Mouse (Mus musculus): ENCODE data around the gene Cyp2j13. TPM values are rescaled to one million over a fixed set of nuclear protein-coding genes. Genes with fewer than 3 reads are reported as not detected.
"Not testable (repeated sequence)": the region's sequence is repeated elsewhere in the genome, so short reads cannot be mapped to it uniquely, and the experiment has no call there.

Gene Cyp2j13
- polyA plus RNA-seq, 1 experiment from 2014 or later = not detected

DNA sequence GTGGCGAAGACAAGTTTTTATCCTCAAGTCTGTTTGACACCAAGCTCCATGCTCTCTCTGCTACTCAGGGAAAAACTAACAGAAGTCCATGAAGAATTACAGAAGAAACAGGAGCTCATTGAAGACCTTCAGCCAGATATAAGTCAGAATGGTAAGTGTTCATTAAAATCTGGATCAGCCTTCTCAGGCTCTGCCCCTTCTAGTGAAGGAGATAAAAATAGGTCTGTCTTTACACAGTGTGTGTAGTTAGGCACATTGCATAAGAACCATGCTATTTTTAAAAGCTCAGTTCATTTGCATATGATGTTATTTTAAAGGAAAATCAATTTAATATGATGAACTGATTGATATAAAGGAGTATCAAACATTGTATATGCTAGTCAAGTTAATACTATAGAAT lies 60.5 kb downstream of the Cyp2j13 start:
- Histone ChIP-seq H3K36me3 (ENCODE audit: control insufficient read depth, insufficient read depth, low read length) (no peaks in the 10 kb centered on the region), H3K4me2 (ENCODE audit: low read depth, low read length) (no peak overlapping the region), H3K9ac (ENCODE audit: low read length) (no peak overlapping the region), H3K4me3 (ENCODE audit: low read length) (no peak overlapping the region), H3K4me1 (replicated peaks; ENCODE audit: control insufficient read depth, insufficient read depth, low read length) (no peaks in the 10 kb centered on the region), H3K27ac (ENCODE audit: low read length) (no peak overlapping the region), H3K27me3 (ENCODE audit: control insufficient read depth, insufficient read depth, low read depth, low read length) (no peaks in the 10 kb centered on the region), H3K9me3 (ENCODE audit: control insufficient read depth, low read length) (no peaks in the 10 kb centered on the region)
- no peak for ATAC-seq (ENCODE audit: low read depth)
- 88% methylated on average over 1 of the region's 1 CpGs for WGBS

DNA sequence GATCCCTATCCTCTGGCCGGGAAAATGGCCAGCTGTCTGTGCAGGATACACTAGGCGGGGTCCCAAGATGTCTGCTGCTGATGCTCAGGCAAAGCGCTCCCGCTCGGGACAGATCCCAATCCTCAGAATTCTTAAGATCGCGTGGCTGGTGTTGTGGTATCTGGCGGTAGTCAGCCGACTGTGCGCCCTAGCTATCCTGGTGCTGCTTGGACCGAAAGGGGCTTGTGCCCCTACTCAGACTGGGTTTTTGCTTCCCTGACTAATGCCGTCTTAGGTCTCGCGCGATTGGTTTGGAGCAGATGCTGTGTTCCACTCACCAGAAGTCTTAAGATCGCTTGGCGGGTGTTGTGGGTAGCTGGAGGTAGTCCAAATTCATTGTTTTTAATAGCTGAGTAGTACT lies 95.1 kb downstream of the Cyp2j13 start:
- not testable (repeated sequence) for H3K4me3 ChIP-seq (ENCODE audit: low read length); H3K4me1 ChIP-seq (replicated peaks; ENCODE audit: control insufficient read depth, insufficient read depth, low read length); H3K9me3 ChIP-seq (ENCODE audit: control insufficient read depth, low read length); H3K27me3 ChIP-seq (ENCODE audit: control insufficient read depth, insufficient read depth, low read depth, low read length); H3K4me2 ChIP-seq (ENCODE audit: low read depth, low read length); ATAC-seq (ENCODE audit: low read depth); H3K9ac ChIP-seq (ENCODE audit: low read length); H3K36me3 ChIP-seq (ENCODE audit: control insufficient read depth, insufficient read depth, low read length); H3K27ac ChIP-seq (ENCODE audit: low read length)
- 94% methylated on average over 17 of the region's 17 CpGs for WGBS

Other genes starting within 250 kb of the Cyp2j13 start
- gene Hook1, start 110.3 kb downstream of the Cyp2j13 start, polyA plus RNA-seq (2015; fragmentation: Nextera tagmentation; extraction: Ambion mirVana) = 15.9 and 16.6 TPM in 2 replicates
- not detected in 2 replicates for gene Cyp2j12, start 63.6 kb upstream of the Cyp2j13 start, polyA plus RNA-seq (2015; fragmentation: Nextera tagmentation; extraction: Ambion mirVana)
- gene Cyp2j7, start 159.1 kb upstream of the Cyp2j13 start, polyA plus RNA-seq (2015; fragmentation: Nextera tagmentation; extraction: Ambion mirVana) = not detected in 2 replicates

Data from lung, embryonic 16.5 days (tissue).